Mouse (Mus musculus) liver, embryonic 14.5 days (tissue): ENCODE results near the gene Ptprn2. TPM values are rescaled to one million over a fixed set of nuclear protein-coding genes. Genes with fewer than 3 reads are reported as not detected.

Experiments
- ATAC-seq: fragments of 200-750 bp; cut with Nextera tagmentation; 2 replicates; pipeline ENCODE4 v1.8.0; 2017; ENCODE audit warnings: moderate number of reproducible peaks, mild to moderate bottlenecking, moderate library complexity; ENCODE audit not compliant: insufficient read depth
- DNase-seq, 3 experiments: peaks; one replicate each; pipeline ENCODE4 v3.0.0-alpha.2; 2012 to 2013; ENCODE audit warnings: low read depth in 3 of 3, low spot score in 3 of 3
- H3K27ac ChIP-seq: fragments of 300-500 bp; sonication (generic); 2 replicates; pipeline ENCODE4 v1.5.1; 2014; ENCODE audit warnings: moderate library complexity, mild to moderate bottlenecking, control low read depth, inconsistent platforms
- H3K27me3 ChIP-seq: fragments of 300-500 bp; sonication (generic); 2 replicates; pipeline ENCODE4 v1.6.1; 2014; ENCODE audit warnings: mild to moderate bottlenecking, low read length, moderate library complexity; ENCODE audit not compliant: control insufficient read depth, insufficient read depth
- H3K36me3 ChIP-seq: fragments of 300-500 bp; sonication (generic); replicated peaks from 2 replicates; pipeline ENCODE4 v1.6.1; 2014; ENCODE audit warnings: low read depth; ENCODE audit not compliant: control insufficient read depth, insufficient read depth
- H3K4me1 ChIP-seq, 2 experiments: fragments of 200-500 bp in 1 of 2; fragments of 300-500 bp in 1 of 2; sonication (generic) in 1 of 2; replicated peaks; 2 replicates each; pipeline ENCODE4 v1.6.1; 2012 to 2014; ENCODE audit warnings: antibody characterized with exemption in 1 of 2, inconsistent platforms in 1 of 2, low read length in 1 of 2; ENCODE audit not compliant: control insufficient read depth in 2 of 2, insufficient read depth in 2 of 2
- H3K4me2 ChIP-seq: fragments of 300-500 bp; sonication (generic); 2 replicates; pipeline ENCODE4 v1.6.1; 2014; ENCODE audit warnings: low read depth, mild to moderate bottlenecking, control low read depth, moderate library complexity
- H3K4me3 ChIP-seq, 2 experiments: fragments of 200-500 bp in 1 of 2; fragments of 300-500 bp in 1 of 2; sonication (generic) in 1 of 2; 2 replicates each; pipeline ENCODE4 v1.5.1; 2012 to 2014; ENCODE audit warnings: low read depth in 2 of 2, low read length in 2 of 2, mild to moderate bottlenecking in 2 of 2, control low read depth in 1 of 2, inconsistent platforms in 1 of 2, moderate library complexity in 1 of 2; ENCODE audit not compliant: insufficient read depth in 1 of 2
- H3K9ac ChIP-seq: fragments of 300-500 bp; sonication (generic); replicated peaks from 2 replicates; pipeline ENCODE4 v1.6.1; 2014; ENCODE audit warnings: mild to moderate bottlenecking, control low read depth, moderate library complexity
- H3K9me3 ChIP-seq: fragments of 300-500 bp; sonication (generic); 2 replicates; pipeline ENCODE4 v1.6.1; 2016; ENCODE audit warnings: low read length, mixed read lengths; ENCODE audit not compliant: control insufficient read depth
- CTCF ChIP-seq: IDR thresholded peaks from 2 replicates; pipeline ENCODE4 v1.5.1; 2016; ENCODE audit warnings: antibody characterized with exemption, low read depth, control low read depth
- EP300 ChIP-seq: IDR thresholded peaks from 2 replicates; pipeline ENCODE4 v1.6.1; 2016; ENCODE audit warnings: antibody characterized with exemption, low read depth
- WGBS: fragments of 180-500 bp; shearing (Covaris S2); extraction: QIAGEN DNeasy Blood & Tissue Kit; methylation state at CpG from one replicate; pipeline ENCODE4 v1.1.7; 2014; ENCODE audit not compliant: insufficient replicate concordance; 5-methylcytosine and 5-hydroxymethylcytosine counted together
- polyA plus RNA-seq, 2 experiments: library from polyadenylated mRNA; depleted of rRNA in 1 of 2; stranded (reverse) in 1 of 2; unstranded in 1 of 2; fragments of >200 nt; fragmentation: Nextera tagmentation in 1 of 2; extraction: Ambion mirVana in 1 of 2; gene quantifications; 2 replicates each; pipeline versions ENCODE4 v1.2.1 to v1.2.3; 2012 to 2014

Gene Ptprn2
- polyA plus RNA-seq, 2 experiments: 0.04 TPM; not detected in 1

- H3K4me2 ChIP-seq: peak overlapping the region; percentile 58
- ATAC-seq (no peak), DNase-seq (no peak)
- no peaks in the 10 kb centered on the region for H3K36me3 ChIP-seq
- TF ChIP-seq EP300 (no peak), CTCF (no peak)
- H3K9ac ChIP-seq: no peak overlapping the region
- H3K4me3 ChIP-seq: no peak overlapping the region
- 7% methylated on average over 9 of the region's 10 CpGs for WGBS
- H3K27ac ChIP-seq: no peak overlapping the region
- H3K27me3 ChIP-seq: peaks cover 12% of the 10 kb centered on the region
- H3K4me1 ChIP-seq: peaks cover 0 to 2% of the 10 kb centered on the region in 2 experiments; a peak in 1 of 4 replicates
- no peaks in the 10 kb centered on the region for H3K9me3 ChIP-seq
These were observed 847 bp downstream of the Ptprn2 start for GRCm38 (mm10) chr12:116486404-116486730.

GRCm38 (mm10) chr12:116488836-116489235, 3.3 kb downstream of the Ptprn2 start:
- peaks cover 0 to 2% of the 10 kb centered on the region in 2 experiments; a peak in 1 of 4 replicates for H3K4me1 ChIP-seq
- no peak overlapping the region for H3K4me2 ChIP-seq
- no peak overlapping the region for H3K4me3 ChIP-seq
- ATAC-seq (no peak), DNase-seq (no peak)
- no peak overlapping the region for H3K27ac ChIP-seq
- H3K9me3 ChIP-seq: no peaks in the 10 kb centered on the region
- H3K27me3 ChIP-seq: peaks cover 12% of the 10 kb centered on the region
- no peak for TF ChIP-seq CTCF
- TF ChIP-seq EP300: no peak
- no peaks in the 10 kb centered on the region for H3K36me3 ChIP-seq
- 59% methylated on average over 8 of the region's 8 CpGs for WGBS
- no peak overlapping the region for H3K9ac ChIP-seq

- DNase-seq (no peak), ATAC-seq (no peak)
- Histone ChIP-seq H3K4me2 (no peak overlapping the region), H3K27me3 (peaks cover 10% of the 10 kb centered on the region), H3K9me3 (no peaks in the 10 kb centered on the region), H3K27ac (no peak overlapping the region), H3K9ac (no peak overlapping the region), H3K36me3 (no peaks in the 10 kb centered on the region), H3K4me3 (no peak overlapping the region), H3K4me1 (no peaks in the 10 kb centered on the region)
- TF ChIP-seq CTCF (no peak), EP300 (no peak)
- 48% methylated on average over 5 of the region's 5 CpGs for WGBS
These were observed 5.2 kb downstream of the Ptprn2 start for GRCm38 (mm10) chr12:116490575-116491356.

- Histone ChIP-seq H3K4me2 (no peak overlapping the region), H3K9ac (no peak overlapping the region), H3K4me1 (no peaks in the 10 kb centered on the region), H3K36me3 (no peaks in the 10 kb centered on the region), H3K4me3 (no peak overlapping the region), H3K27me3 (no peaks in the 10 kb centered on the region), H3K9me3 (no peaks in the 10 kb centered on the region), H3K27ac (no peak overlapping the region)
- DNase-seq: no peak
- TF ChIP-seq CTCF: no peak
- no peak for ATAC-seq
These were observed 13.1 kb downstream of the Ptprn2 start for GRCm38 (mm10) chr12:116498666-116499065.

GRCm38 (mm10) chr12:116500652-116501051, 15.1 kb downstream of the Ptprn2 start:
- ATAC-seq (no peak), DNase-seq (no peak)
- H3K27ac ChIP-seq: no peak overlapping the region
- WGBS: 68% methylated on average over 11 of the region's 11 CpGs
- H3K9ac ChIP-seq: no peak overlapping the region
- TF ChIP-seq CTCF (no peak), EP300 (no peak)
- H3K36me3 ChIP-seq: no peaks in the 10 kb centered on the region
- H3K27me3 ChIP-seq: no peaks in the 10 kb centered on the region
- H3K9me3 ChIP-seq: no peaks in the 10 kb centered on the region
- H3K4me3 ChIP-seq: no peak overlapping the region
- no peaks in the 10 kb centered on the region for H3K4me1 ChIP-seq
- no peak overlapping the region for H3K4me2 ChIP-seq
